Mouse (Mus musculus) C2C12 (cell line): ENCODE measurements at regions not wholly inside any gene's neighbourhood (a gene's known extent, or its start where the extent isn't known, plus 50 kb on each side); places are given as distances from the start of the nearest gene placed in this dataset.

ENCODE experiments used
- H3K27me3 ChIP-seq: one replicate; pipeline ENCODE4 v1.6.1; 2011; ENCODE audit not compliant: control insufficient read depth, insufficient read depth, insufficient read length
- H3K36me3 ChIP-seq: one replicate; pipeline ENCODE4 v1.6.1; 2011; ENCODE audit not compliant: control insufficient read depth, insufficient read depth
- H3K4me3 ChIP-seq: one replicate; pipeline ENCODE4 v1.5.1; 2011; ENCODE audit warnings: mild to moderate bottlenecking, control low read depth; ENCODE audit not compliant: poor library complexity, insufficient read depth, severe bottlenecking
- H3K79me2 ChIP-seq: one replicate; pipeline ENCODE4 v1.6.1; 2011; ENCODE audit not compliant: control insufficient read depth, insufficient read depth
- H3K79me3 ChIP-seq: one replicate; pipeline ENCODE4 v1.6.1; 2011; ENCODE audit warnings: low read depth, control low read depth
- H3ac ChIP-seq: one replicate; pipeline ENCODE3; 2011; ENCODE audit warnings: low read depth; ENCODE audit not compliant: control insufficient read depth, insufficient read length
- CEBPB ChIP-seq: IDR thresholded peaks from one replicate; pipeline ENCODE4 v1.6.1; 2011; ENCODE audit warnings: low read depth, mild to moderate bottlenecking, control low read depth, moderate library complexity
- CTCF ChIP-seq: IDR thresholded peaks from one replicate; pipeline ENCODE4 v1.5.1; 2011; ENCODE audit not compliant: control insufficient read depth, insufficient read depth, insufficient read length
- FOSL1 ChIP-seq: IDR thresholded peaks from one replicate; pipeline ENCODE4 v1.8.0; 2011; ENCODE audit warnings: mild to moderate bottlenecking, low read length; ENCODE audit not compliant: poor library complexity, insufficient read depth, severe bottlenecking
- MAX ChIP-seq: IDR thresholded peaks from one replicate; pipeline ENCODE4 v1.6.1; 2011; ENCODE audit warnings: mild to moderate bottlenecking, control low read depth
- MYOD1 ChIP-seq: IDR thresholded peaks from one replicate; pipeline ENCODE4 v1.6.1; 2011; ENCODE audit warnings: low read depth; ENCODE audit not compliant: control insufficient read depth, insufficient read length
- MYOG ChIP-seq: IDR thresholded peaks from one replicate; pipeline ENCODE4 v1.6.1; 2011; ENCODE audit not compliant: control insufficient read depth, insufficient read length; ENCODE audit errors: extremely low read depth
- USF1 ChIP-seq: IDR thresholded peaks from one replicate; pipeline ENCODE4 v1.6.1; 2011; ENCODE audit warnings: low read depth, mild to moderate bottlenecking, control low read depth, moderate library complexity

GRCm38 (mm10) chr15:56294910-56295438 lies 1182.5 kb downstream of the Slc22a22 start:
- Histone ChIP-seq H3ac (no peak overlapping the region), H3K79me3 (no peaks in the 10 kb centered on the region), H3K27me3 (no peaks in the 10 kb centered on the region), H3K79me2 (no peaks in the 10 kb centered on the region), H3K36me3 (no peaks in the 10 kb centered on the region), H3K4me3 (no peak overlapping the region)
- no peak for TF ChIP-seq MYOD1
- TF ChIP-seq MYOG: no peak
- no peak for TF ChIP-seq MAX
- no peak for TF ChIP-seq FOSL1
- TF ChIP-seq USF1: no peak
- TF ChIP-seq CTCF: no peak
- no peak for TF ChIP-seq CEBPB

GRCm38 (mm10) chr15:56278622-56279301 lies 1198.7 kb downstream of the Slc22a22 start:
- TF ChIP-seq FOSL1 (no peak), MYOD1 (no peak), CEBPB (no peak), MAX (no peak), CTCF (no peak), MYOG (no peak), USF1 (no peak)
- Histone ChIP-seq H3K4me3 (no peak overlapping the region), H3K27me3 (peaks cover 18% of the 10 kb centered on the region), H3K79me3 (no peaks in the 10 kb centered on the region), H3ac (no peak overlapping the region), H3K79me2 (no peaks in the 10 kb centered on the region), H3K36me3 (no peaks in the 10 kb centered on the region)

GRCm38 (mm10) chr15:56278006-56278405 lies 1199.4 kb downstream of the Slc22a22 start:
- TF ChIP-seq CEBPB: no peak
- TF ChIP-seq MAX: no peak
- TF ChIP-seq USF1: no peak
- TF ChIP-seq MYOG: no peak
- TF ChIP-seq MYOD1: no peak
- no peak for TF ChIP-seq CTCF
- TF ChIP-seq FOSL1: no peak
- no peaks in the 10 kb centered on the region for H3K79me3 ChIP-seq
- no peak overlapping the region for H3ac ChIP-seq
- peaks cover 11% of the 10 kb centered on the region for H3K27me3 ChIP-seq
- no peaks in the 10 kb centered on the region for H3K79me2 ChIP-seq
- no peaks in the 10 kb centered on the region for H3K36me3 ChIP-seq
- H3K4me3 ChIP-seq: no peak overlapping the region

GRCm38 (mm10) chr15:56248731-56249130 lies 1228.7 kb downstream of the Slc22a22 start:
- Histone ChIP-seq H3ac (no peak overlapping the region), H3K79me3 (no peaks in the 10 kb centered on the region), H3K27me3 (peaks cover 32% of the 10 kb centered on the region), H3K79me2 (no peaks in the 10 kb centered on the region), H3K4me3 (no peak overlapping the region), H3K36me3 (no peaks in the 10 kb centered on the region)
- TF ChIP-seq FOSL1 (no peak), CTCF (no peak), MYOG (no peak), USF1 (no peak), MYOD1 (no peak), CEBPB (no peak), MAX (no peak)

GRCm38 (mm10) chr15:56244004-56244735 lies 1233.3 kb downstream of the Slc22a22 start:
- H3K79me2 ChIP-seq: no peaks in the 10 kb centered on the region
- H3ac ChIP-seq: no peak overlapping the region
- H3K4me3 ChIP-seq: no peak overlapping the region
- peaks cover 18% of the 10 kb centered on the region for H3K27me3 ChIP-seq
- no peaks in the 10 kb centered on the region for H3K79me3 ChIP-seq
- no peaks in the 10 kb centered on the region for H3K36me3 ChIP-seq
- TF ChIP-seq CEBPB (no peak), FOSL1 (no peak), CTCF (no peak)

GRCm38 (mm10) chr15:56202552-56202951 lies 1274.9 kb downstream of the Slc22a22 start:
- peaks cover 5% of the 10 kb centered on the region for H3K27me3 ChIP-seq
- H3K79me3 ChIP-seq: no peaks in the 10 kb centered on the region
- TF ChIP-seq MYOG (no peak), MAX (no peak), CTCF (no peak), CEBPB (no peak), USF1 (no peak), FOSL1 (no peak), MYOD1 (no peak)
- H3K79me2 ChIP-seq: no peaks in the 10 kb centered on the region
- H3K4me3 ChIP-seq: no peak overlapping the region
- no peaks in the 10 kb centered on the region for H3K36me3 ChIP-seq
- H3ac ChIP-seq: no peak overlapping the region
